Mouse (Mus musculus): ENCODE measurements around the gene Wee2. TPM values are rescaled to one million over a fixed set of nuclear protein-coding genes. Genes with fewer than 3 reads are reported as not detected.

Gene Wee2
- total RNA-seq (2012; rRNA removed) (not detected in 2 replicates), polyA plus RNA-seq (2012; ENCODE audit: insufficient read depth in 1 of 2, insufficient read length in 2 of 2, low read depth in 1 of 2, low replicate concordance in 2 of 2, missing spikeins in 1 of 2) (not detected)

GRCm38 (mm10) chr6:40438936-40439335 lies at the start of gene Wee2:
Wee2 (plus strand) TSS chr6:40439088.
- Histone ChIP-seq H3K27ac (ENCODE audit: control insufficient read depth, low read depth, low read length) (no peak within 1 kb of the TSS), H3K27me3 (ENCODE audit: control insufficient read depth in 1 of 2, insufficient read depth in 2 of 2, low read length in 2 of 2) (peaks cover 3 to 10% of the 10 kb centered on the region in 2 experiments), H3K36me3 (ENCODE audit: control insufficient read depth in 1 of 2, insufficient read depth in 2 of 2, low read length in 2 of 2) (peaks cover 0 to 4% of the 10 kb centered on the region in 2 experiments; a peak in 1 of 4 replicates), H3K9me3 (replicated peaks; ENCODE audit: insufficient read depth, low read length) (no peaks in the 10 kb centered on the region), H3K79me2 (ENCODE audit: control insufficient read depth, insufficient read depth, low read length, poor library complexity) (no peaks in the 10 kb centered on the region; the same call in 1 of the 2 replicates), H3K4me3 (ENCODE audit: control insufficient read depth in 1 of 2, insufficient read depth in 1 of 2, low read depth in 2 of 2, low read length in 2 of 2) (no peak within 1 kb of the TSS), H3K4me1 (ENCODE audit: control insufficient read depth in 1 of 2, insufficient read depth in 2 of 2, low read length in 2 of 2) (no peaks in the 10 kb centered on the region), H3K9ac (ENCODE audit: control insufficient read depth, low read depth, low read length, poor library complexity, severe bottlenecking) (no peak within 1 kb of the TSS)
- TF ChIP-seq JUND (IDR thresholded peaks at IDR 0.05; ENCODE audit: low read depth, low read length) (no peak), TBP (IDR thresholded peaks at IDR 0.05; ENCODE audit: low read depth, low read length) (no peak), TAL1 (IDR thresholded peaks at IDR 0.05; ENCODE audit: low read length) (no peak), GATA1 (IDR thresholded peaks at IDR 0.05; ENCODE audit: low read depth, low read length) (no peak), MYB (IDR thresholded peaks at IDR 0.05; ENCODE audit: low read depth, low read length) (no peak), MAZ (IDR thresholded peaks at IDR 0.05; ENCODE audit: low read depth, low read length) (no peak), GABPA (IDR thresholded peaks at IDR 0.05; ENCODE audit: low read depth, low read length) (no peak), CTCF (IDR thresholded peaks at IDR 0.05 in 2 of 3, conservative IDR thresholded peaks at IDR 0.05 in 1 of 3; ENCODE audit: control insufficient read depth in 1 of 3, insufficient read depth in 1 of 3, low read depth in 2 of 3, low read length in 3 of 3, poor library complexity in 1 of 3, severe bottlenecking in 1 of 3) (no peak), MXI1 (IDR thresholded peaks at IDR 0.05; ENCODE audit: low read depth, low read length) (no peak), MAX (IDR thresholded peaks at IDR 0.05; ENCODE audit: low read length) (no peak), USF1 (IDR thresholded peaks at IDR 0.05; ENCODE audit: low read depth, low read length) (no peak), POLR2AphosphoS5 (IDR thresholded peaks at IDR 0.05; ENCODE audit: borderline replicate concordance, low read depth, low read length) (no peak), UBTF (IDR thresholded peaks at IDR 0.05; ENCODE audit: borderline replicate concordance, insufficient read depth, low read depth, low read length) (no peak), MYC (IDR thresholded peaks at IDR 0.05; ENCODE audit: low read depth, low read length) (no peak), POLR2AphosphoS2 (IDR thresholded peaks at IDR 0.05; ENCODE audit: low read length) (no peak), NRF1 (IDR thresholded peaks at IDR 0.05; ENCODE audit: insufficient read depth, low read depth, low read length, poor library complexity, severe bottlenecking) (no peak), EP300 (IDR thresholded peaks at IDR 0.05; ENCODE audit: low read depth in 1 of 2, low read length in 2 of 2) (no peak), TCF12 (IDR thresholded peaks at IDR 0.05; ENCODE audit: low read depth, low read length) (no peak), ZC3H11A (IDR thresholded peaks at IDR 0.05; ENCODE audit: low read depth, low read length) (no peak), ZKSCAN1 (IDR thresholded peaks at IDR 0.05; ENCODE audit: low read depth, low read length) (no peak)
- no peak for DNase-seq (ENCODE audit: low read depth, low spot score)

GRCm38 (mm10) chr6:40390975-40391374 lies 47.9 kb upstream of the Wee2 start:
- Histone ChIP-seq H3K9ac (ENCODE audit: control insufficient read depth, low read depth, low read length, poor library complexity, severe bottlenecking) (no peak overlapping the region), H3K9me3 (replicated peaks; ENCODE audit: insufficient read depth, low read length) (no peaks in the 10 kb centered on the region), H3K79me2 (ENCODE audit: control insufficient read depth, insufficient read depth, low read length, poor library complexity) (no peaks in the 10 kb centered on the region), H3K27ac (ENCODE audit: control insufficient read depth, low read depth, low read length) (no peak overlapping the region), H3K4me3 (ENCODE audit: control insufficient read depth in 1 of 2, insufficient read depth in 1 of 2, low read depth in 2 of 2, low read length in 2 of 2) (no peak overlapping the region), H3K36me3 (ENCODE audit: control insufficient read depth in 1 of 2, insufficient read depth in 2 of 2, low read length in 2 of 2) (peaks cover 0 to 10% of the 10 kb centered on the region in 2 experiments; a peak in 3 of 4 replicates), H3K27me3 (ENCODE audit: control insufficient read depth in 1 of 2, insufficient read depth in 2 of 2, low read length in 2 of 2) (no peaks in the 10 kb centered on the region), H3K4me1 (ENCODE audit: control insufficient read depth in 1 of 2, insufficient read depth in 2 of 2, low read length in 2 of 2) (peaks cover 3 to 7% of the 10 kb centered on the region in 2 experiments)
- DNase-seq (ENCODE audit: low read depth, low spot score) = no peak
- no peak for TF ChIP-seq NRF1 (IDR thresholded peaks at IDR 0.05; ENCODE audit: insufficient read depth, low read depth, low read length, poor library complexity, severe bottlenecking)
- no peak for TF ChIP-seq MAFK (IDR thresholded peaks at IDR 0.05; ENCODE audit: borderline replicate concordance, low read depth, low read length)
- TF ChIP-seq SIN3A (IDR thresholded peaks at IDR 0.05; ENCODE audit: low read length) = no peak
- no peak for TF ChIP-seq MEF2A (IDR thresholded peaks at IDR 0.05; ENCODE audit: extremely low read depth, insufficient replicate concordance, low read depth, low read length, poor library complexity, severe bottlenecking)
- no peak for TF ChIP-seq CHD2 (IDR thresholded peaks at IDR 0.05; ENCODE audit: low read length)
- TF ChIP-seq MAX (IDR thresholded peaks at IDR 0.05; ENCODE audit: low read length) = no peak
- no peak for TF ChIP-seq UBTF (IDR thresholded peaks at IDR 0.05; ENCODE audit: borderline replicate concordance, insufficient read depth, low read depth, low read length)
- no peak for TF ChIP-seq USF2 (IDR thresholded peaks at IDR 0.05; ENCODE audit: borderline replicate concordance in 1 of 2, insufficient read depth in 1 of 2, low read depth in 1 of 2, low read length in 2 of 2)
- TF ChIP-seq CTCF (IDR thresholded peaks at IDR 0.05 in 2 of 3, conservative IDR thresholded peaks at IDR 0.05 in 1 of 3; ENCODE audit: control insufficient read depth in 1 of 3, insufficient read depth in 1 of 3, low read depth in 2 of 3, low read length in 3 of 3, poor library complexity in 1 of 3, severe bottlenecking in 1 of 3) = no peak; a peak in 1 of 6 replicates
- TF ChIP-seq POLR2AphosphoS2 (IDR thresholded peaks at IDR 0.05; ENCODE audit: low read length) = no peak
- no peak for TF ChIP-seq USF1 (IDR thresholded peaks at IDR 0.05; ENCODE audit: low read depth, low read length)
- TF ChIP-seq POLR2AphosphoS5 (IDR thresholded peaks at IDR 0.05; ENCODE audit: borderline replicate concordance, low read depth, low read length) = no peak
- TF ChIP-seq CHD1 (IDR thresholded peaks at IDR 0.05; ENCODE audit: low read depth, low read length) = no peak
- no peak for TF ChIP-seq ELF1 (IDR thresholded peaks at IDR 0.05; ENCODE audit: low read depth, low read length)
